Mouse (Mus musculus): Measurements from ENCODE around the gene Trpv4. TPM values are rescaled to one million over a fixed set of nuclear protein-coding genes. Genes with fewer than 3 reads are reported as not detected.

Trpv4 gene
- polyA plus RNA-seq, 1 experiment: 127 TPM

GRCm38 (mm10) chr5:114655721-114656120 lies 2.5 kb downstream of the Trpv4 start:
- peak; percentile 90 for DNase-seq
- no peak for TF ChIP-seq CTCF (conservative IDR thresholded peaks at IDR 0.05; ENCODE audit: insufficient read depth, insufficient read length, low read depth, low read length)
- no peak for TF ChIP-seq POLR2A (IDR thresholded peaks at IDR 0.05; ENCODE audit: low read depth, low read length)
- no peaks in the 10 kb centered on the region for H3K36me3 ChIP-seq (ENCODE audit: control insufficient read depth, insufficient read depth, low read length)
- no peaks in the 10 kb centered on the region for H3K27me3 ChIP-seq (replicated peaks; ENCODE audit: control insufficient read depth, insufficient read depth, low read length)
- H3K4me1 ChIP-seq (ENCODE audit: control insufficient read depth, insufficient read depth, low read length): peaks cover 33% of the 10 kb centered on the region
- peak overlapping the region; percentile 75 for H3K27ac ChIP-seq (ENCODE audit: insufficient read depth, low read depth, low read length)
- 45% methylated on average over 5 of the region's 5 CpGs for WGBS
- H3K4me3 ChIP-seq (ENCODE audit: insufficient read depth, low read depth, low read length): no peak overlapping the region

- H3K4me1 ChIP-seq (ENCODE audit: control insufficient read depth, insufficient read depth, low read length): peaks cover 38% of the 10 kb centered on the region
- H3K4me3 ChIP-seq (ENCODE audit: insufficient read depth, low read depth, low read length): no peak overlapping the region
- 51% methylated on average over 15 of the region's 15 CpGs for WGBS
- DNase-seq: peak; percentile 33
- TF ChIP-seq POLR2A (IDR thresholded peaks at IDR 0.05; ENCODE audit: low read depth, low read length): no peak
- TF ChIP-seq CTCF (conservative IDR thresholded peaks at IDR 0.05; ENCODE audit: insufficient read depth, insufficient read length, low read depth, low read length): no peak
- H3K27me3 ChIP-seq (replicated peaks; ENCODE audit: control insufficient read depth, insufficient read depth, low read length): no peaks in the 10 kb centered on the region
- no peak overlapping the region for H3K27ac ChIP-seq (ENCODE audit: insufficient read depth, low read depth, low read length)
- no peaks in the 10 kb centered on the region for H3K36me3 ChIP-seq (ENCODE audit: control insufficient read depth, insufficient read depth, low read length)
Measured at GRCm38 (mm10) chr5:114653656-114654437, 4.4 kb downstream of the Trpv4 start.

- Histone ChIP-seq H3K4me3 (ENCODE audit: insufficient read depth, low read depth, low read length) (no peak overlapping the region), H3K36me3 (ENCODE audit: control insufficient read depth, insufficient read depth, low read length) (no peaks in the 10 kb centered on the region), H3K27ac (ENCODE audit: insufficient read depth, low read depth, low read length) (no peak overlapping the region), H3K27me3 (replicated peaks; ENCODE audit: control insufficient read depth, insufficient read depth, low read length) (no peaks in the 10 kb centered on the region), H3K4me1 (ENCODE audit: control insufficient read depth, insufficient read depth, low read length) (peaks cover 47% of the 10 kb centered on the region)
- no peak for DNase-seq
- TF ChIP-seq POLR2A (IDR thresholded peaks at IDR 0.05; ENCODE audit: low read depth, low read length) (no peak), CTCF (conservative IDR thresholded peaks at IDR 0.05; ENCODE audit: insufficient read depth, insufficient read length, low read depth, low read length) (no peak)
- 41% methylated on average over 3 of the region's 3 CpGs for WGBS
Measured at GRCm38 (mm10) chr5:114651449-114651848, 6.8 kb downstream of the Trpv4 start.

- Histone ChIP-seq H3K4me1 (ENCODE audit: control insufficient read depth, insufficient read depth, low read length) (peaks cover 43% of the 10 kb centered on the region), H3K4me3 (ENCODE audit: insufficient read depth, low read depth, low read length) (no peak overlapping the region), H3K36me3 (ENCODE audit: control insufficient read depth, insufficient read depth, low read length) (no peaks in the 10 kb centered on the region), H3K27ac (ENCODE audit: insufficient read depth, low read depth, low read length) (no peak overlapping the region), H3K27me3 (replicated peaks; ENCODE audit: control insufficient read depth, insufficient read depth, low read length) (no peaks in the 10 kb centered on the region)
- 39% methylated on average over 14 of the region's 14 CpGs for WGBS
- no peak for DNase-seq
- TF ChIP-seq POLR2A (IDR thresholded peaks at IDR 0.05; ENCODE audit: low read depth, low read length): no peak
- TF ChIP-seq CTCF (conservative IDR thresholded peaks at IDR 0.05; ENCODE audit: insufficient read depth, insufficient read length, low read depth, low read length): no peak
Measured at GRCm38 (mm10) chr5:114651002-114651401, 7.2 kb downstream of the Trpv4 start.

GRCm38 (mm10) chr5:114648728-114649311 lies 9.4 kb downstream of the Trpv4 start:
- TF ChIP-seq POLR2A (IDR thresholded peaks at IDR 0.05; ENCODE audit: low read depth, low read length): no peak
- H3K27ac ChIP-seq (ENCODE audit: insufficient read depth, low read depth, low read length): peak overlapping the region; percentile 34; the same call in 1 of the 2 replicates
- no peak overlapping the region for H3K4me3 ChIP-seq (ENCODE audit: insufficient read depth, low read depth, low read length)
- DNase-seq: peak; percentile 69
- H3K4me1 ChIP-seq (ENCODE audit: control insufficient read depth, insufficient read depth, low read length): peaks cover 27% of the 10 kb centered on the region
- 49% methylated on average over 11 of the region's 11 CpGs for WGBS
- H3K27me3 ChIP-seq (replicated peaks; ENCODE audit: control insufficient read depth, insufficient read depth, low read length): no peaks in the 10 kb centered on the region
- H3K36me3 ChIP-seq (ENCODE audit: control insufficient read depth, insufficient read depth, low read length): no peaks in the 10 kb centered on the region

- peak; percentile 54 for DNase-seq
- 11% methylated on average over 27 of the region's 27 CpGs for WGBS
Measured at GRCm38 (mm10) chr5:114647211-114647974, 10.8 kb downstream of the Trpv4 start.

GRCm38 (mm10) chr5:114645916-114646315 lies 12.3 kb downstream of the Trpv4 start:
- no peak for DNase-seq
- Histone ChIP-seq H3K36me3 (ENCODE audit: control insufficient read depth, insufficient read depth, low read length) (no peaks in the 10 kb centered on the region), H3K27me3 (replicated peaks; ENCODE audit: control insufficient read depth, insufficient read depth, low read length) (no peaks in the 10 kb centered on the region), H3K27ac (ENCODE audit: insufficient read depth, low read depth, low read length) (no peak overlapping the region), H3K4me3 (ENCODE audit: insufficient read depth, low read depth, low read length) (no peak overlapping the region), H3K4me1 (ENCODE audit: control insufficient read depth, insufficient read depth, low read length) (peaks cover 18% of the 10 kb centered on the region)
- TF ChIP-seq CTCF (conservative IDR thresholded peaks at IDR 0.05; ENCODE audit: insufficient read depth, insufficient read length, low read depth, low read length): no peak
- TF ChIP-seq POLR2A (IDR thresholded peaks at IDR 0.05; ENCODE audit: low read depth, low read length): no peak
- WGBS: 87% methylated on average over 5 of the region's 5 CpGs

More at GRCm38 (mm10) chr5:114647211-114647974, 10.8 kb downstream of the Trpv4 start:
- no peaks in the 10 kb centered on the region for H3K36me3 ChIP-seq (ENCODE audit: control insufficient read depth, insufficient read depth, low read length)
- TF ChIP-seq CTCF (conservative IDR thresholded peaks at IDR 0.05; ENCODE audit: insufficient read depth, insufficient read length, low read depth, low read length) (no peak), POLR2A (IDR thresholded peaks at IDR 0.05; ENCODE audit: low read depth, low read length) (no peak)
- peak overlapping the region; percentile 17; the same call in 1 of the 2 replicates for H3K4me3 ChIP-seq (ENCODE audit: insufficient read depth, low read depth, low read length)
- H3K4me1 ChIP-seq (ENCODE audit: control insufficient read depth, insufficient read depth, low read length): peaks cover 24% of the 10 kb centered on the region
- no peaks in the 10 kb centered on the region for H3K27me3 ChIP-seq (replicated peaks; ENCODE audit: control insufficient read depth, insufficient read depth, low read length)
- H3K27ac ChIP-seq (ENCODE audit: insufficient read depth, low read depth, low read length): no peak overlapping the region

Data from kidney, adult 2 months (tissue).